Mouse (Mus musculus) cerebellum, adult 2 months (tissue): ENCODE data around the gene Grifin.

Experiments
- CTCF ChIP-seq: fragments of 200-500 bp; IDR thresholded peaks from 2 replicates; pipeline ENCODE4 v1.5.1; 2011; ENCODE audit warnings: low read depth, mild to moderate bottlenecking, control low read depth, low read length, moderate library complexity, borderline replicate concordance; ENCODE audit not compliant: insufficient read depth
- POLR2A ChIP-seq: fragments of 200-500 bp; IDR thresholded peaks from 2 replicates; pipeline ENCODE4 v1.6.1; 2011; ENCODE audit warnings: low read length, control low read depth, borderline replicate concordance; ENCODE audit not compliant: insufficient read depth

DNA sequence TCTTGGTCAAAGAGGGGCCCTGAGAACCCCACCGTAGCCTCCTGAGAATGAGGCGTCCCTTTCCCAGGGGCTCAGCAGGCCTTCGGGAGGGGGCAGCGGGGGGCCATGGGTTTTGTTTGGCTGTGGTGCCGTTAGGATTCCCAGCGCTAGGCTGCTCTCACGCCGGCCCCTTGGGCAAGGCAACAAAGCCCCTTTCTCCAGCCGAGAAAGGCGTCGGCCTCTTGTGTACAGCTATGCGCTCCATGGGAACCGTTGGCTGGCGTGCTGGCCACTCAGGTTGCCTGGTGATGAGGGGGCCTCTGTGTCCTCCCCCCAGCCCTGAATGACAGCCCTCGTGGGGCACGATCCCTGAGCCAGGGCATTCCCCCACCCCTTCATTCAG is 43.8 kb upstream of the Grifin start:
- TF ChIP-seq POLR2A (no peak), CTCF (no peak)
